Mouse (Mus musculus): ENCODE measurements around the gene Hist1h2bb.

The Hist1h2bb gene

DNA sequence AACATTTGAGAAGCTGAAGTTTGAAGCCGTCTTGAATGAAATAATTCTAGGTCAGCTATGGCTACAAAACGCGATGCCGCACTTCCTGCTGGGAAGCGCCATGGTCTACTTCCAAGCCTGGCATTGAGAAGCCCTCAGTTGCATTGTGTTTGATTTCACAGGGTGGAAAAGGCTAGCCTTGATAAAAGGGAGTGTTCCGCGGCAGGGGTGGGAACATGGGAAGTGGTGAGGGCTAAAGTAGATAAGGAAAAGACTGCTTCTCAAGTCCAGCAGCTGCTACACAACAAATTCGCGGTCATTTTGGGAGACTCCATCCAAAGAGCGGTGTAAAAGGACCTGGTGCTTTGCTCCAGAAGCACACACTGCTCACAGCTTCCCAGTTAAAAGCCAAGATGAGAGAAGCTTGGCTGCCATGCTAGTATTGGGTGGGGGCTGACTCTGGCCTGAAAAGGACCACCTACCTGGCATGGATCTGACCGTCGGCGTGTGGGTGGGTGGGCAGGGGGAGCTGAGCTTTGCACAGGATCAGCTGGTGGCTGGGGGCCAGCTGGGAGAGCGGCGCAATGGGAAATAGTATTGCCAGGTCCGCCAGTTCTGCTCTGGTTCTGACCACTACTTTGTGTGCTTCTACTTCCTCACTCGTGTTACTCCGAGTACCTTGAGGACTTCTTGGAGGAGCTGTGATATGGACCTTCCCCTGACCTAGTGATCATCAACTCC is 17.9 kb upstream of the Hist1h2bb start:
- no peak for DNase-seq (ENCODE audit: low read depth)

DNA sequence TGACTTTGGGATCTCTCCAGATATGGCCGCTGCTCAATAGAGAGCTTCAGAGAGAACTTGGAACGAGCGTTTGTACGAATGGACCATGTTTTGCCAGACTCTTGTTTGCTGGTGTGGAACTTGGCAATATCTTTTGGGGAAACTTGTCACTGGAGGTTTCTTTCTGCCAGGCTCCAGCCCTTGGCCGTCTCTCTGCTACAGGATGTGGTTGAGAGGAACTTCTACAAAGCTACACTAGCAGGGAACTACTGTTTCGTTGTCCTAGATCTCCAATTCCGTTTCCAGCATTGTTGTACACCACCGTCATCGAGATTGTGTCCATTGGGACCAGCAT is 17.4 kb upstream of the Hist1h2bb start:
- DNase-seq (ENCODE audit: low read depth), result no peak

- no peak for DNase-seq (ENCODE audit: low read depth)
Measured at GRCm38 (mm10) chr13:23729706-23730105, 16.8 kb upstream of the Hist1h2bb start.

- no peak for DNase-seq (ENCODE audit: low read depth)
Measured at GRCm38 (mm10) chr13:23730479-23730878, 16.1 kb upstream of the Hist1h2bb start.

DNA sequence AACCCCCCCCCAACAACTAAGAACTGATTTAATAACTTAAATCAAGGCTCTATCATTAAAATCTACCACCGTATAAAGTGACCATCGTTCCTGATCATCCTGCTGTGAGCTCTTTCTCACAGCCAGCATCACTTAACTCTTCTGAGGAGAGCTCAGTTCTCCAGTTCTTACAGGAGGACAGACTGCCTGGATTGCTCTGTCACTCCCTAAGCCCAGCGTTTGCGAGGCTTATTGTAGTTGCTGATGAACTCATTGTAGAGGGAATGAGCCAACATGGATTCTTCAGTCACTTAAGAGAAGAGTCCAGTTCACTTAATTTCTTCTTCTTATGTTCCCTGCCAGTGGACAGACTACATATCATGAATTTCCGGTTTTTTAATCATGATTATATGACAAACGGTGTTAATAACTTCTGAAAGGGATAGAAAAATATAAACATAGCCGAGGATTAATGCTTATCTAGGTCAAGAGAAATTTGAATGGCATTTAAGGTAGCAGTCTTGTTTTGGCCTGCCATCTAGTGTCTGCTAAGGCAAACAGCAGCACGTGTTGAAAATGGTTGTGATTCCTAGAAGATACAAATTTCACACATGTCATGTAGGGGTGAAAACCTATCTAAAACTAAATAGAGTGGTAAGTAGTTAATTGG is 14.3 kb upstream of the Hist1h2bb start:
- DNase-seq (ENCODE audit: low read depth), result no peak

DNA sequence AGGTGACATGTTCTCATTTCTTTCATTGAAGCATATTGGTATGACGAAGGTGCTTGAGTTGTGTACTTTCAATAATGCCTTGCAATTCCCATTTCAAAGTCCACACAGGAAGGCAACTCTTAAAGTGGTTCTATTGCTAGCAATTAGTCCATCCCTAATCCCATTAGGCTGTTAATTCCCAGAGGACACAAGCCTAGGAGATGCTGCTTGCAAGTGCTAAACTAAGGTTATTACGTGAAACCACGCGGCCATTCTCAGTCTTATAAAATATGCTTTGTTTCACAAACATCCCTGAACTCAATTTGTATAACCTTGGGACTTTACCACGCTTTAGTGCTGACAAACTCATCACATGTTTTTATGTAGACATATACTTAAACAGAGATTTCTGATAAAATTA is 9.4 kb upstream of the Hist1h2bb start:
- DNase-seq (ENCODE audit: low read depth), result no peak

DNA sequence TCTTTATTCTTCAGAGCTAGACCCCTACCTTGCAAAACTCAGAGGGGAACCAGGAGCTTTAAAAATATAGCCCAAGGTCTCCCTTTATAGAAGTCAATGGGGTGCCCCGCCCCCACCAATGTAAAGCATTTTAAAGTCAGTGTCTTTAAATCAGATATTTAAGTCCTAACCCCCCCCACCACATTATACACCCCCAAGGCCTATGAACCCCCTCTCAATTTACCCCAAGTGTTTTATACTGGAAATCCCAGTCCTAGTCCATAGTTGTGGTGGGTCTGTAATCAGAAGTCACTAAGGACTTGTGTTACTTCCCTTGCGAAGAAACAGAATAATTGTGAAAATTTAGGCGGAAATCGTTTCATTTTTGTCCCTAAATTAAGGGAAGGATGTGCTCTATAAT is 8.5 kb upstream of the Hist1h2bb start:
- no peak for DNase-seq (ENCODE audit: low read depth)

- peak; percentile 88 for DNase-seq (ENCODE audit: low read depth)
Measured at GRCm38 (mm10) chr13:23738677-23739068, 7.9 kb upstream of the Hist1h2bb start, which contains the start of gene Hist1h1c. Gene Hist1h1c, plus strand, starts transcription at chr13:23738808.

- DNase-seq (ENCODE audit: low read depth), result no peak
Measured at GRCm38 (mm10) chr13:23739069-23739921, 7.2 kb upstream of the Hist1h2bb start.

DNA sequence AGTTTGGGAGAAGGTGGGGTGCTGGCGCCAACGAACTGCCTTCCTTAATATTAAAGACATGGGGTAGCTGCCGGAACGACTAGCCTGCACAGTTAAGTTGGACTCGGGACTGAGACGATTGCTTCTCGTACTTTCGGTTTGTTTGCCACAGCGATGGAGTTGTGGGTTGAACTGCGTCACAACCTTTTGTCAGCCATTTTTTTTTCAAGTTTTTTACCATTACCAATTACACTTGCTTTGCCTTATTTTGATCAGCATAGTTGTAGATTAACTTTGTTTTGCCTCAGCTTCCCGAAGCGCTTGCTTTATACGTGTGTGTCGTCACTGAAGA is 6.6 kb upstream of the Hist1h2bb start:
- DNase-seq (ENCODE audit: low read depth), result no peak

GRCm38 (mm10) chr13:23740256-23740840 is 6.2 kb upstream of the Hist1h2bb start:
- DNase-seq (ENCODE audit: low read depth), result no peak

GRCm38 (mm10) chr13:23740910-23741309 is 5.6 kb upstream of the Hist1h2bb start:
- no peak for DNase-seq (ENCODE audit: low read depth)

DNA sequence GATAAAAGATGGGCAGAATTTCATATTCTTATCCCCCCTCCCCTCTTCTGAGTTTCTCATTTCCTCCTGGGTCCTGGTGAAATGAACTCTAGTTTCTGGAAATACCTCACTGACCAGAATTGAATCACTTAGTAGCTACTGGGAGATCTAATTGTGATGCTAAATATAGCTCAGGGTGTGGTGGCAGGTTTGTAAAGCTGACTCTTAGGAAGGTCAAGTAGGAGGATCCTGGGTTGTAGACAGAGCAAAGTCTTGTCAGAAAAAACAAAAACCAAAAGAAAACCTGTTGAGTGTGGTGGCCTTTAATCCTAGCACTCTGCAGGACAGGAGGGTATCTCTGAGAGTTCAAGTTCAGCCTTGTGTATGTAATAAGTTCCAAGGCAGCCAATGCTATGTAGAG is 4.5 kb upstream of the Hist1h2bb start:
- no peak for DNase-seq (ENCODE audit: low read depth)

- DNase-seq (ENCODE audit: low read depth), result no peak
Measured at GRCm38 (mm10) chr13:23743215-23743614, 3.3 kb upstream of the Hist1h2bb start.

DNA sequence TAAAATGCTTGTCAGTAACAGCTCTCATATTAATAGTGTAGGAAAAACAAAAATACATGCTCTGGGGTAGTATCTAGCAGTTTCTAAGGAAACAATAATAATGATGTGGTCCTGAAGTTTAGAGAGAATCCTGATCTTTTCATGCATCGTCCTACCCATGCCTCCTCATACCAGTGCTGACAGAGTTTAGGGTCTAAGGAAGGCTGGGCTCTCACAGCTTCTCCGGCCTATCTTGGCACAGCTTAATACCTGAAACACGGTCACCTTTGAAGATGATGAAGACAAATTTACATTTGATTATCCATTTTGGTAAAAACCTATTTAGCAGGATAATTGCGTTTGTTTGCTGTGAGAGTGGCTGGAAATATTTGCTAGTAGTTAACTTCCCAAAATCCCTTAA is 2.6 kb upstream of the Hist1h2bb start:
- no peak for DNase-seq (ENCODE audit: low read depth)

DNA sequence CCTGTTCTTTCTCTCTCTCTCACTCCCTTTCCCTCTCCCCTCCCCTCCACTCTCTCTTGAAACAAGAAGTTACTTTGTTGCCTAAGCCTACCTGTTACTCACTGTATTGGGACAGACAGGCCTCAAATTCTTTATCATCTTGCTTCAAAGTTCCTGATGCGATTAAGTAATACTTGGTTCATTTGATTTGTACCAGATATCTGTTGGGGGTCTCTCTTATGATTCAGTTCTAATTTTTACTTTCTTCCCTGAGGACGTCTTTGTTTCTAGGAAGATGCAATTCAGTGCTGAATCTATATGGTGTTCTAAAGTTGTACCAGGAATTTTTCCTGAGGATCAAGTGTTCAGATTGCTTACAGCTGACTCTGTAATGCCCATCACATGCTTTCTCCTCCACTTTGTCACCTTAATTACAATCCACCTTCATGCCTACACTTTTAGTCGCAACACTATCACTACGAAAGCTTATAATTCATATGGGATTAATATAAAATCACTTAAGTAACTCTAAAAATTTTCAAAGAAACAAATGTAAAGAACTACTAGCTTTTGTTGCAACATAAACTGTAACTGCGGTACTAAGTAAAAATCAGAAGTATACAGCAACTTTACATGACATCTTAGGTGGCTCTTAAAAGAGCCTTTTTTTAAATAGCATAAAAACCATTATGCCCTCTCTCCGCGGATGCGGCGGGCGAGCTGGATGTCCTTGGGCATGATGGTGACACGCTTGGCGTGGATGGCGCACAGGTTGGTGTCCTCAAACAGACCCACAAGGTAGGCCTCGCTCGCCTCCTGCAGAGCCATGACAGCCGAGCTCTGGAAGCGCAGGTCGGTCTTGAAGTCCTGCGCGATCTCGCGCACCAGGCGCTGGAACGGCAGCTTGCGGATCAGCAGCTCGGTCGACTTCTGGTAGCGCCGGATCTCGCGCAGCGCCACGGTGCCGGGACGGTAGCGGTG is 1.8 kb upstream of the Hist1h2bb start:
- no peak for DNase-seq (ENCODE audit: low read depth)

DNA sequence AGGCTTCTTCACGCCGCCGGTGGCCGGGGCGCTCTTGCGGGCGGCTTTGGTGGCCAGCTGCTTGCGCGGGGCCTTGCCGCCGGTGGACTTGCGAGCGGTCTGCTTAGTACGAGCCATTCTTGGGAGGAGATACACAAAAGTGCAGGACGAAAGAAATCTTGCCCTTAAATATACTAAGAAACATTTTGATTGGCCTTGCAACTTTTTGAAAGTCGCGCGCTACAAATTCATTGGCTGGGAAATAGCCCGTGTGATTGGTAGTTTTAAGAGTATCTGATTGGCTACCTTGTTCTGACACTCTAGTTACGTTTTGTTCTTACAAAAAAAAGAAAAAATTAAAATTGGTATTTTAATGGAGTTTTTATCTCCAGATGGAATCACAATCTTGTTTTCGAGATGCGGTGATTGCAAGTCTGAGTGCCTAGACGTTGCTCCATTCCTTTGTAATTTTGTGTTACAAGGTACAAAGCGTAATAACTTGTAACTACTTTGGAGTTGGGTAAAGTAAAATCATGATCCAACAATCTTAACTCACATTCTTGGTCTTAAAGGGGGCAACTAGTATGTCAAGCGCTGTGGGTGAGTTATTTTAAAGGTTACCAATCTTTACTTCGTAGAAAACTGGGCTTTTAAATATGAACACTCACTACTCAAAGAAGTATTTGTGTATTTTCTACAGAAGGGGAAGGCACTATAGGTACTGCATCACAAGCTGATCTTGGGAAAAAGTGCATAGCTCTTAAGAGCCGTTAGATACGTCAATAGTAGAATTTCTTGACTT is 963 bp upstream of the Hist1h2bb start, which contains the start of gene Hist1h3c:
Hist1h3c (minus strand) TSS at position 222 of the 781 bp plus-strand sequence.
- DNase-seq (ENCODE audit: low read depth), result peak; percentile 89

DNA sequence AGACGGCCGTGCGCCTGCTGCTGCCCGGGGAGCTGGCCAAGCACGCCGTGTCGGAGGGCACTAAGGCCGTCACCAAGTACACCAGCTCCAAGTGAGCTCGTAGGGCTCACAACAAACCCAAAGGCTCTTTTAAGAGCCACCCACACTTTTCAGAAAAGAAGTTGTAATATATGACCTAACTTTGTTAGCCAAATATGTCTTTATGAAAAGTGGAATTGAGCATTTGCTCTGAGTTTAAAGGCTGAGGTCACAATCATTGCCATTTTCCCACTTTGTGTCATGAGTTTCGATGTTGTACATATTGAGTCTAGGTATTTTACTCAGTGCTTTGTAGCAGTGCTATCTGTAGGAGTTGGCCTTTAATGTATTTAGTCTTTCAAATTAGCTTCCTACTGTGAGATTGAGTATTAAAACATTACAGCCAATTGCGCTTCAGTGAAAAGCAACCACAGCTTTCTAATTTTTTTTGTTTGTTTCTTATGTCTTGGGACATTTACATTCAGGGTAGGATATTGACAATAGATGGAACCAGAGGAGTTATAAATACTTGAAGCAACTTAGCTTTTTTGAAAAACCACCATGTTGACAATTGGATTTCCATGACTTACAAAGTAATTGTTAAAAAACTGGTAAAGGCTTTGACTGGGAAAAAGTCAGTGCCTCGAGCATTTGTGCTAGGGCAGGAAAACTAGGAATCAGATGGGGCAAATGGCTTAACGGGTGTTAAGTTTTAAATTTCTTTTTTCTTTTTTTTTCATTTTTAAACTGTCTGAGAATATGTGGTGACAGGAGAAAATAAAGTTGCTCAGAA is 752 bp downstream of the Hist1h2bb start:
- DNase-seq (ENCODE audit: low read depth), result no peak

- DNase-seq (ENCODE audit: low read depth), result no peak
Measured at GRCm38 (mm10) chr13:23747892-23748288, 1.4 kb downstream of the Hist1h2bb start.
